Mouse (Mus musculus) adrenal gland, postnatal 36 days (tissue): ENCODE results near the gene Il34. TPM values are rescaled to one million over a fixed set of nuclear protein-coding genes. Genes with fewer than 3 reads are reported as not detected.

Experiments
- DNase-seq, 2 experiments: peaks; one replicate each; pipeline ENCODE4 v3.0.0; 2021; ENCODE audit warnings: mixed read lengths in 1 of 2
- total RNA-seq, 2 experiments: library from RNA; stranded (reverse); gene quantifications; 2 replicates each; pipeline ENCODE4 v1.2.3; 2021

Gene Il34
- total RNA-seq, 2 experiments from 2014 or later: 19.6 to 51.0 TPM

GRCm38 (mm10) chr8:110776335-110776734 lies 29.4 kb downstream of the Il34 start:
- DNase-seq: no peak

GRCm38 (mm10) chr8:110775721-110776120 lies 30.0 kb downstream of the Il34 start:
- DNase-seq: no peak

- no peak for DNase-seq
Observed at GRCm38 (mm10) chr8:110775316-110775715, 30.4 kb downstream of the Il34 start.

DNA sequence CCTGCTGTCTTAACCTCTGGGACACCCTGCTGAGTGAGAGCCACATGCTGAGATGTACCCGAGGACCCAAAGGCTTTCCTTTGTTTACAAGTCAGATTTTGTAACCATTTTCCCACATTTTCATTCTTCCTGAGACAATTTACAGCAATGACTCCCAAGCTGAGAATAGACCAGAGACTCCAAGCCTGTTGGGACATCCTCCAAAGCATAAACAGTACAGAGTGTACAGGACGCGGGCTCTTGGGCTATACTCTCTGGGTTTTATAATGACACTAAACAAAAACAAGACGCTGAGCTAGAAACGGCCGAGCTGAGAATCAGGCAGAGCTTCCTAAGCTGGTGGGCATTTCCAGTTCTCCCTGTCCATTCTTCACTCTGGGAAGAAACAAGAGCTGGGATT lies 31.0 kb downstream of the Il34 start:
- DNase-seq: no peak

DNA sequence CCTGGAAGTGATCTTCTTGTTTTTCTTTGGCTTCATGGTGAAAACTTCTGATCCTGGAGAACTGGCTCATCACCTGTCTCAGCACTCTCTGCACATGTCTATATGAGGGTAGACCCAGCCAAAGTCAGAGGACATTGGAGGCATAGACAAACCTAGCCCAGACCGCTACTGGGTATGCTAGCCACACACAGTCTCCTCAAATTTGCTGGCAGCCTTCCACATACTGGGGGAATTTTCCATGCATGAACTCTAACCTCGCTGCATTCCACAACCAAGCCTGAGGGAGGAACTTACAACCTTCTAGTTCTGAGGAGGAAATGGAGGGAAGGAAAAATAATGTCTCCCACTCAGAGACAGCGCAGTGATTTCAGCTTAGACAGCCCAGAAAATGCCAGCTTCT lies 31.7 kb downstream of the Il34 start:
- DNase-seq: no peak

- no peak for DNase-seq
Observed at GRCm38 (mm10) chr8:110772452-110772851, 33.3 kb downstream of the Il34 start.

- no peak for DNase-seq
Observed at GRCm38 (mm10) chr8:110767261-110767660, 38.5 kb downstream of the Il34 start.

DNA sequence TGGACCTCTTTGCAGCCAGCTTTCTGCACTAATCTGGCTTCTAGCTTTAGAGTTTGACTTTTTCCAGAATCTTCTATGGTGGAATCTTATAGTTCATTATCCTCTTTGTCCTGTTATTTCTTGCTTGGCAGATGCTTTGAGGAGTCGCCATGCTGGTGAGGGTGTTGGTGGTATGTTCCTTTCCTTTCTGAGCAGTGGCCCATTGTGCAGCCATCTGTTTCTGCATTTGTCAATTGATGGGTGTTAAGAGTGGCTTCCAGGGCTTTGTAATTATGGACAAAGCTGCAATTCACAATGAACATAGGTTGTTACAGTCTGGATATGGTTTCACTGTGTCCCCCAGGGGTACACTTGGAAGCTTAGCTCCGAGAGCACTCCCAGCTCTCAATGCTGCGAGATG lies 41.1 kb downstream of the Il34 start:
- no peak for DNase-seq

GRCm38 (mm10) chr8:110761988-110762387 lies 43.7 kb downstream of the Il34 start:
- peak; percentile 18 to 32 for DNase-seq

GRCm38 (mm10) chr8:110761185-110761584 lies 44.5 kb downstream of the Il34 start:
- DNase-seq: peak; percentile 64 to 73

DNA sequence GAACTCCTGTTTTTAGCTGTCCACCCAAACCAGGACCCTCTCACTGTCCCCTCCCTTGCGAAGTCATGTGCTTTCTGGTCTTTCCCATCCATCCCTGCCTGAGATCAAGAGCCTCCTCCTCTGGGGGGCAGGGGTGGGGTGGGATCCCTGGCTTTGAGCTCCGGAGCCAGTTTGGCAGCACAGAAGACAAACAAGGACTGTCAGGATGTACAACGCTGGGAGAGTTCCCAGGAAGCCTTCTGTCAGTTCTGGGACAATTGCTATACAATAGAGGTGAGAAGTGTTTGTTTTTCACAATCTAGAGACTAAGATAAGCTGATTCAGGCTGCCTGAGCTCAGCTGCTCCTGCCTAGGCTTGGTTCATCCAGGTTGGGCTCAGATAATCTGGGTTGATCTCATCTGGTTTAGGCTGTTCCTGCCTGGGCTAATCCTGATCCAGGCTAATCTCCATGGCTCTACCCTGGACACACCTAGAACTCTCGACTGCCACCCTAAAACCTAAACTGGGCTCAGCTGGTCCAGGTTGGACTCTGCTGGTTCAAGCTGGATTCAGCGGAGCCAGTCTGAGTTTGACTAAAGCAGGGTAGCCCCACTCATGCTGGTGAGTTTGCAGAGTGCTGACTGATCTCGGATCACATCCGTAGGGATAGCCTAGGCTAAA lies 45.3 kb downstream of the Il34 start:
- no peak for DNase-seq

- DNase-seq: no peak
Observed at GRCm38 (mm10) chr8:110756196-110756595, 49.5 kb downstream of the Il34 start.

DNA sequence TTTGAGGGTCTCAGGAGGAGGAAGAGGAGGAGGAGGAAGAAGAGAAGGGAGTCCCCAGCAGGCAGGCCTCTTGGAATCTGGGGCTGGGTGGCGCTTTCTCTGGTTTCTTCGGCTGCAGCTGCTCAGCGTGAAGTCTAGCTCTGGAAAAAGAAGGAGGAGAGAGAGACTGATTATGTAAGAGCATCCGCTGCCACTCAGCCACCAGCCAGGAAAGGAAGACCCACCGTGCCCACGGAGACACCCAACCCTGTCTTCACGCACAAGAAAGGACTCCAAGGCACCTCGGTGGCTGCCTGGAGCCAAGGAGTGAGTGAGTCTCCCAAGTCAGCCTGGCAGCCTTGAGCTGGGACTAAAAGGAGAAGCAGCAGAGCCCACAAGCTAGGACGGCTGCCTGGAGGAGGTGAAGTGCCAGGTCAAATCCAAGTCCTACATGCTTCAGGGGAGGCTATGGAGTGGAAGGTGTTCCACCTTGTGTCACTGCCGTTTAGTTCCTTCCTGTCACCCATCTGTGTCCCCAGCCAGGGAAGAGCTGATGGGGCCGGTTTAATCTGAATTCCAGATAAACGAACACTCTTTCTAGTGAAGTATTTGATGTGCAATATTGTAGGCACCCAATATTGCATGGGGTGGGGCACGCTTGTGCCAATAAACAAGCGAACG lies 50.1 kb downstream of the Il34 start:
- DNase-seq: no peak

- no peak for DNase-seq
Observed at GRCm38 (mm10) chr8:110754713-110755112, 51.0 kb downstream of the Il34 start.

- no peak for DNase-seq
Observed at GRCm38 (mm10) chr8:110751490-110751889, 54.2 kb downstream of the Il34 start.

GRCm38 (mm10) chr8:110750269-110750668 lies 55.5 kb downstream of the Il34 start:
- no peak for DNase-seq

DNA sequence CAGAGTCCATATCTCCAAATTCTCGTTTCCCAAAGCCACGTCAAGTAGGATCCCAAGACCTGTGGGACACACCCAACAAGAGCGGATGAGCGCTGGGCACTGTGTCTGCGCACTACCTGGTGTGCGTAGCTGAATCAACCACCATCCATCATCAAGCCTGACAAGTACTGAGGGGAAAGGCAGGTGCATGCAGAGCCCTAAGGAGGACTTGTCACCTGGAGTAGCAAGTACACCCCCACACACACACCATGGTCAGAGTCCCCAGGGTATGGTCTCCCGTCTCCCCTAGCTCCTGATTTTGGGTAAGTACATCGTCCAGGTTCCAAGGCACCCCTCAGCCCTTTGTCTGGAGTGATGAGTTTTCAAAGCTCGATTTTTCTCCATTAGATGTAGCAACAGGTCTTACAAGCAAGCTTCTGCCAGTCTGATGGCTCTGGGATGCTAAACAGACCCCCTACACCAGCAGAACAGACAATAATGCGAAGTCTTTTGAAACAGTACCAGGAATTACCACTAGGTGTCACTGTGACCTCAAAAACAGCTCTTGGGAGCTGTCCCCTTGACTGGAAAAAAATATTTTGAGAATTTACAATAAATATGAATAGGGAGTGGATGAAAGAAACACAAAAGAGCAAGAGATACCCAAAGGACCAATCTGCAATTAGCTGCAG lies 56.1 kb downstream of the Il34 start:
- DNase-seq: peak in 1 of 2 experiments; percentile 49

DNA sequence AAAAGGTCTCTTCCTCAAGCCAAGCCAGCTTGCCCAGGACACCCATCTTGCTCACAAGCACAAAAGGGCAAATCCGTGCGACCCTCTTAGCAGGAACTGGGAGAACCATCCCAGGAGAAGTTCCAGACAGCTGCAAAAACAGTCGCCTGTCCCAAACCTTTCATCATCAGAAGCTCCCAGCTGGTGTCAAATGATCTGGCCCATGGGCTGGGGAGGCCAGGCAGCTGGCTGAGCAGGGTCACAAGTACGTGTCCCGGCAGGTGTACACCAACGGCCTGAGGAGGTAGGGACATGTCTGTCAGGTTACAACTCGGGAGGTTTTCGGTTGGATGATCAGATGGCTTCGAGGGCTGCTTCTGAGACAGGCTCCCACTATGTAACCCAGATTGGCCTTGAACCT lies 59.1 kb downstream of the Il34 start:
- no peak for DNase-seq

GRCm38 (mm10) chr8:110745162-110745561 lies 60.6 kb downstream of the Il34 start:
- no peak for DNase-seq

GRCm38 (mm10) chr8:110742452-110742818 lies 63.3 kb downstream of the Il34 start:
- no peak for DNase-seq

GRCm38 (mm10) chr8:110741816-110742451 lies 63.8 kb downstream of the Il34 start:
- DNase-seq: no peak

GRCm38 (mm10) chr8:110740629-110741175 lies 65.0 kb downstream of the Il34 start:
- no peak for DNase-seq
